Mouse (Mus musculus) midbrain, postnatal 0 days (tissue): Measurements from ENCODE around the gene Spcs3. TPM values are rescaled to one million over a fixed set of nuclear protein-coding genes. Genes with fewer than 3 reads are reported as not detected.

ENCODE experiments used
- ATAC-seq: fragments of 200-750 bp; cut with Nextera tagmentation; 2 replicates; pipeline ENCODE4 v1.8.0; 2017; ENCODE audit warnings: moderate number of reproducible peaks, mild to moderate bottlenecking, moderate TSS enrichment, moderate library complexity; ENCODE audit not compliant: low FRiP score
- DNase-seq: peaks from one replicate; pipeline ENCODE4 v3.0.0-alpha.2; 2015; ENCODE audit warnings: low spot score
- H3K27ac ChIP-seq: fragments of 300-500 bp; sonication (generic); 2 replicates; pipeline ENCODE4 v1.5.1; 2014; ENCODE audit warnings: low read depth, mild to moderate bottlenecking, low read length, mixed read lengths
- H3K27me3 ChIP-seq: fragments of 300-500 bp; sonication (generic); 2 replicates; pipeline ENCODE4 v1.6.1; 2014; ENCODE audit warnings: low read length, control low read depth, mixed read lengths; ENCODE audit not compliant: insufficient read depth
- H3K36me3 ChIP-seq: fragments of 300-500 bp; sonication (generic); 2 replicates; pipeline ENCODE4 v1.6.1; 2014; ENCODE audit warnings: low read length, control low read depth, mixed read lengths; ENCODE audit not compliant: insufficient read depth
- H3K4me1 ChIP-seq: fragments of 300-500 bp; sonication (generic); 2 replicates; pipeline ENCODE4 v1.6.1; 2014; ENCODE audit warnings: mild to moderate bottlenecking, control low read depth, antibody characterized with exemption, low read length, mixed read lengths; ENCODE audit not compliant: insufficient read depth
- H3K4me2 ChIP-seq: fragments of 300-500 bp; sonication (generic); 2 replicates; pipeline ENCODE4 v1.6.1; 2014; ENCODE audit warnings: low read depth, mild to moderate bottlenecking, low read length, mixed read lengths; ENCODE audit not compliant: poor library complexity, severe bottlenecking
- H3K4me3 ChIP-seq: fragments of 300-500 bp; sonication (generic); 2 replicates; pipeline ENCODE4 v1.5.1; 2014; ENCODE audit warnings: low read depth, mild to moderate bottlenecking, low read length, moderate library complexity
- H3K9ac ChIP-seq: fragments of 300-500 bp; sonication (generic); replicated peaks from 2 replicates; pipeline ENCODE4 v1.6.1; 2014; ENCODE audit warnings: mild to moderate bottlenecking, low read length, moderate library complexity, mixed read lengths; ENCODE audit not compliant: poor library complexity, severe bottlenecking
- H3K9me3 ChIP-seq: fragments of 300-500 bp; sonication (generic); 2 replicates; pipeline ENCODE4 v1.6.1; 2016; ENCODE audit warnings: low read length, control low read depth
- CTCF ChIP-seq: IDR thresholded peaks from 2 replicates; pipeline ENCODE4 v1.5.1; 2016; ENCODE audit warnings: antibody characterized with exemption, mild to moderate bottlenecking
- WGBS: fragments of 180-500 bp; shearing (Covaris S2); extraction: QIAGEN DNeasy Blood & Tissue Kit; methylation state at CpG from one replicate; pipeline ENCODE4 v1.1.7; 2014; 5-methylcytosine and 5-hydroxymethylcytosine counted together
- polyA plus RNA-seq: library from polyadenylated mRNA; unstranded; fragments of >200 nt; fragmentation: Nextera tagmentation; extraction: Ambion mirVana; gene quantifications from 2 replicates; pipeline ENCODE4 v1.2.1, GENCODE M21; 2015
- total RNA-seq: library from RNA; depleted of rRNA; stranded (reverse); fragments of >200 nt; gene quantifications from 2 replicates; pipeline ENCODE4 v1.2.3, GENCODE M21; 2014; rRNA removed

Spcs3 gene
- total RNA-seq (31.8 and 39.3 TPM in 2 replicates), polyA plus RNA-seq (33.4 and 33.9 TPM in 2 replicates)

GRCm38 (mm10) chr8:54529382-54530296, at the start of gene Spcs3, which contains the start of gene Asb5:
TSS of gene Spcs3 (minus strand) at chr8:54529998.
TSS of gene Asb5 (plus strand) at chr8:54529580.
- ATAC-seq = peak; percentile 97

DNA sequence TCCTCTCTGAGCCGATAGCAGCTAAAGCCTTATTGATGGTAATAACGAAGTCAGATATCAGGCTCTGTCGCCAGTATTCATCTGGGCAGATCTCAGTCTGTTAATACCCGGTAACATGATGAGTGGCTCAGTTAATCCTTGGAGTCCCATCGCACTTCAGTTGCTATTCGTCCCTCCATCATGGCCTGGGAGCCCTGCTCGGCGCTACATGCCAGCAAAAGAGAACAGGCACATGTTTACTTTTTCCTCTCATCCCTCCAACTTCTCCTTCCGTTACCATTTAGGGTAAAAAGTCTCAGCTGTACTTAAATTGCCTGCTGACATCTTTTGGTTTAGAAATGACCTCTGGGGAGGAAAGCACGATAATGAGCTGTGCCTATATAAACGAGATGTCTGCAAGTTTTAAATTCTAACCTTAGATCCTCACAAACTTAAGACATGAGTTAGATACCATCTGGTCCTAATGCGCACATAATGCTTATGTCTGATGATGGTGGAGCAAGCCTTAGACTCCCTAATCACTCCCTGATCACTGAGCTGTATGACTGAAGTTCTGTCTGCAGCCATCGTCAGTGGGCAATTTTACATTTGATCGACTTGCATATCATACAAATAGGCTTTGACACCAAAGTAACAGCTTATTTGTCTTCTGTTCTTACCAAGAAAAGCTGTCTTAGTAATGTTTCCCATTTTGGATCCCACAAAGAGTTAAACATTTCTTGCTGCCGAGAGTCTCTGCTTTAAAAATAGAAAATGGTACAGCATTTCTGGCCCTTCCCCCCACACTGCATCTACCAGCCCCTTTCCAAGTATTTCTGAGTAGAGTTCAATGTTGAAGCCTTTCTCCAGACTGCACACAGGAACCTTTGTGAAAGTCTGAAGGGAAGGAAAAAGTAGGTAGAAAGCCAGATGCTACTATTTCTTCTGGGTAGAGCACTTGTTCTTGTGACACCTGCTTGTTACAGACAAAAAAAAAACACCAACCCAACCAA, 41.1 kb upstream of the Spcs3 start:
- H3K36me3 ChIP-seq = no peaks in the 10 kb centered on the region
- H3K4me2 ChIP-seq = no peak overlapping the region
- DNase-seq (no peak), ATAC-seq (no peak)
- no peaks in the 10 kb centered on the region for H3K4me1 ChIP-seq
- H3K4me3 ChIP-seq = no peak overlapping the region
- no peak overlapping the region for H3K27ac ChIP-seq
- 73% methylated on average over 15 of the region's 15 CpGs for WGBS
- H3K27me3 ChIP-seq = no peaks in the 10 kb centered on the region
- no peak overlapping the region for H3K9ac ChIP-seq
- TF ChIP-seq CTCF = no peak
- no peaks in the 10 kb centered on the region for H3K9me3 ChIP-seq

More at GRCm38 (mm10) chr8:54529382-54530296, at the start of gene Spcs3, which contains the start of gene Asb5:
- H3K9me3 ChIP-seq = no peaks in the 10 kb centered on the region
- H3K4me3 ChIP-seq = peak within 1 kb of the TSS; percentile 98
- peak within 1 kb of the TSS; percentile 93 for H3K27ac ChIP-seq
- DNase-seq = peak; percentile 97
- peak within 1 kb of the TSS; percentile 92 for H3K9ac ChIP-seq
- H3K27me3 ChIP-seq = no peaks in the 10 kb centered on the region
- no peak for TF ChIP-seq CTCF
- no peaks in the 10 kb centered on the region for H3K4me1 ChIP-seq
- peak within 1 kb of the TSS; percentile 56 for H3K4me2 ChIP-seq
- under 1% methylated on average over 69 of the region's 89 CpGs for WGBS
- no peaks in the 10 kb centered on the region for H3K36me3 ChIP-seq

DNA sequence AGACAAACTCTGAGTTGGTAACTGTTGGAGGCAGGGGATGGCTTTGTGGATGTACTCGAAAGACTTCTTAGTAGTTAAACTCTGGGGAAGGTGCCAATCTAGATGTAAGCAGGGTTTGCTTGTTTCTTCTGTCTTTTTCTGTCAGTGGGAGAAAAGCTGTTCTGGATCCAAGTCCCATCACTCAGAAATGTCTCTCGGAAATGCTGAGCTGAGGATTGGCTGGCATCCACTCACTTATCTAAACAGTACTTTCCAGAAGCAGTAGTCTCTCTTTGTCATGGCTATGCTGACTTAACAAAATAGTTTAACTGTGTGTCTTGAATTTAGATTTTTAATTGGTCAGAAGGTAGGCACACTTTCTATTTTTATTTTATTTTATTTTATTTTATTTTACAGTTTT, 37.4 kb upstream of the Spcs3 start:
- DNase-seq = peak; percentile 20
- no peak for TF ChIP-seq CTCF
- Histone ChIP-seq H3K36me3 (no peaks in the 10 kb centered on the region), H3K27ac (no peak overlapping the region), H3K9me3 (no peaks in the 10 kb centered on the region), H3K27me3 (no peaks in the 10 kb centered on the region), H3K4me1 (no peaks in the 10 kb centered on the region), H3K9ac (no peak overlapping the region), H3K4me2 (no peak overlapping the region), H3K4me3 (no peak overlapping the region)
- 50% methylated on average over 2 of the region's 2 CpGs for WGBS
- ATAC-seq = no peak

- H3K4me3 ChIP-seq = no peak overlapping the region
- H3K4me1 ChIP-seq = no peaks in the 10 kb centered on the region
- no peaks in the 10 kb centered on the region for H3K36me3 ChIP-seq
- H3K9ac ChIP-seq = no peak overlapping the region
- no peak for TF ChIP-seq CTCF
- ATAC-seq (no peak), DNase-seq (no peak)
- H3K27me3 ChIP-seq = no peaks in the 10 kb centered on the region
- H3K9me3 ChIP-seq = no peaks in the 10 kb centered on the region
- WGBS = 90% methylated on average over 7 of the region's 7 CpGs
- no peak overlapping the region for H3K27ac ChIP-seq
- no peak overlapping the region for H3K4me2 ChIP-seq
These were observed 35.9 kb upstream of the Spcs3 start for GRCm38 (mm10) chr8:54565603-54566260.

DNA sequence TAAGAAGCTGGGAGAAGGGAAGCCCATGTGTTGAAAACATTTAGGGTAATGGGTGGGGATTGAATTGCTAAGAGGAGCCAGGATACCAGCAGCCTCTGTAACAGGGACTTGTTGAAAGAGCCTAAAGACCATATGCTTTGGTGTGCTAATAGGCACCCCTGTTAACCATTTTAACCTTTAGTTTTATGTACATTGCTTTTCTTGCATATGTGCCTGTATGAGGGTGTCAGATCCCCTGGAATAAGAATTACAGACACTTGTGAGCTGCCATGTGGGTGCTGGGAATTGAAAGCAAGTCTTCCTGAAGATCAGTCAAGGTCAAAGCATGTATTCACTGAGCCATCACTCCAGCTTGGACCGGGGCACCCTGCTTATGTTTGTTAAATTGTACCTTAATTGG, 35.4 kb upstream of the Spcs3 start:
- no peak overlapping the region for H3K4me2 ChIP-seq
- DNase-seq = no peak
- WGBS = 88% methylated on average over 1 of the region's 1 CpGs
- no peak for TF ChIP-seq CTCF
- ATAC-seq = no peak
- no peak overlapping the region for H3K4me3 ChIP-seq
- no peak overlapping the region for H3K27ac ChIP-seq
- H3K4me1 ChIP-seq = no peaks in the 10 kb centered on the region
- H3K27me3 ChIP-seq = no peaks in the 10 kb centered on the region
- no peaks in the 10 kb centered on the region for H3K9me3 ChIP-seq
- no peak overlapping the region for H3K9ac ChIP-seq
- H3K36me3 ChIP-seq = no peaks in the 10 kb centered on the region
